Mouse (Mus musculus): ENCODE measurements at regions not wholly inside any gene's neighbourhood (a gene's known extent, or its start where the extent isn't known, plus 50 kb on each side); places are given as distances from the start of the nearest gene placed in this dataset.
A peak's percentile ranks its signal among the peaks of the same experiment; 100 is the strongest.

DNA sequence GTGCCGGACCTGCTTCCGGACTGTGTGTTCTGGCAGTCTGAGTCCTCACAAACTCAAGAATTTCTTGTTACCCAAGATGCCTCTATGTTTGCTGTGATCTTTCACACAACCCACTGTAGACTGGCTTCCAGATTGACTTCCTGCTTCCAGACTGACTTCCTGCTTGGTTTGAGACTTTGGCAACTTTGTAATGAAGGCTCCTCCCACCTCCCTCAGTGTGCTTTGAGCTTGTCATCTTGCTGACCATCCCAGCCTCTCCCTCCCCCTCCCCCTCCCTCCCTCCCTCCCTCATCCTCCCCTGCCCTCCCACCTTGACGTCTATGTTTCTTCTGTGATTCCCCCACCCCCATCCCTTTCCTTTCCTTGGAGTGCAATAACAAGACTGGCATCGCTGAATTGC, 51.7 kb upstream of the Shb start:
- DNase-seq: peak; percentile 34

DNA sequence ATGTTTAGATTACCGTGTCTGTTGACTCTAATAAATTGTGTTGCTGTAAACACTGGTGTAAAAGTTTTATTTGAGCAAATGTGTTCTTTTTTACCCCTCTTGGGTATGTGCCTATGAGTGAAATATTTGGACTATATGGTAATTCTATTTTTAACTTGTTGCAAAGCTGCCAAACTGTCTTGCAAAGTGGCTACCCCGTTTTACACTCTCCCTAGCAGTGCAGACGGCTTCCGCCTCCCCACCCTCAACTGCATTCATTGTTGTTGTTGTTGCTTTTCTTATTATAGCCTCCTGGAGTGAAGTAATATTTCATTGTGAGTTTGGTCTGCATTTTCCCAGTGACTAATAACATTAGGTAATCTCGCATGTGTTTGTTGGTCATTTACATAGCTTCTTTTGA, 50.2 kb upstream of the Shb start:
- DNase-seq: peak; percentile 52
